Mouse (Mus musculus) MEL (cell line): ENCODE data around the gene Tob2. TPM values are rescaled to one million over a fixed set of nuclear protein-coding genes. Genes with fewer than 3 reads are reported as not detected.
A peak's percentile ranks its signal among the peaks of the same experiment; 100 is the strongest.

ENCODE experiments used
- DNase-seq: peaks from one replicate; pipeline ENCODE4 v3.0.0; 2011; ENCODE audit warnings: low read depth, low spot score
- H3K27ac ChIP-seq: 2 replicates; pipeline ENCODE4 v1.5.1; 2012; ENCODE audit warnings: low read depth, mild to moderate bottlenecking, control low read depth, low read length, moderate library complexity; ENCODE audit not compliant: control insufficient read depth
- H3K27me3 ChIP-seq, 2 experiments: fragments of 150-350 bp in 1 of 2; sonication (generic) in 1 of 2; 2 replicates each; pipeline ENCODE4 v1.6.1; 2012; ENCODE audit warnings: low read length in 2 of 2, mild to moderate bottlenecking in 2 of 2, improper control_type of control experiment in 1 of 2, moderate library complexity in 1 of 2; ENCODE audit not compliant: insufficient read depth in 2 of 2, control insufficient read depth in 1 of 2
- H3K36me3 ChIP-seq, 2 experiments: 2 replicates each; pipeline ENCODE4 v1.6.1; 2012 to 2014; ENCODE audit warnings: low read length in 2 of 2, improper control_type of control experiment in 1 of 2, inconsistent platforms in 1 of 2, mild to moderate bottlenecking in 1 of 2; ENCODE audit not compliant: insufficient read depth in 2 of 2, control insufficient read depth in 1 of 2
- H3K4me1 ChIP-seq, 2 experiments: fragments of 150-350 bp in 1 of 2; sonication (generic) in 1 of 2; 2 replicates each; pipeline ENCODE4 v1.6.1; 2012; ENCODE audit warnings: low read length in 2 of 2, improper control_type of control experiment in 1 of 2, mild to moderate bottlenecking in 1 of 2; ENCODE audit not compliant: insufficient read depth in 2 of 2, control insufficient read depth in 1 of 2
- H3K4me3 ChIP-seq, 2 experiments: fragments of 150-350 bp in 1 of 2; sonication (generic) in 1 of 2; 2 replicates each; pipeline ENCODE4 v1.5.1; 2012; ENCODE audit warnings: low read depth in 2 of 2, low read length in 2 of 2, mild to moderate bottlenecking in 2 of 2, moderate library complexity in 2 of 2, control low read depth in 1 of 2, improper control_type of control experiment in 1 of 2; ENCODE audit not compliant: control insufficient read depth in 1 of 2, insufficient read depth in 1 of 2
- H3K79me2 ChIP-seq: 2 replicates; pipeline ENCODE4 v1.6.1; 2012; ENCODE audit warnings: mild to moderate bottlenecking, low read length, moderate library complexity; ENCODE audit not compliant: control insufficient read depth, poor library complexity, insufficient read depth
- H3K9ac ChIP-seq: 2 replicates; pipeline ENCODE4 v1.6.1; 2012; ENCODE audit warnings: low read depth, mild to moderate bottlenecking, control low read depth, low read length, moderate library complexity; ENCODE audit not compliant: control insufficient read depth, poor library complexity, severe bottlenecking
- H3K9me3 ChIP-seq: fragments of 150-350 bp; sonication (generic); replicated peaks from 2 replicates; pipeline ENCODE4 v1.6.1; 2012; ENCODE audit warnings: mild to moderate bottlenecking, low read length, improper control_type of control experiment, moderate library complexity; ENCODE audit not compliant: insufficient read depth
- CHD1 ChIP-seq: IDR thresholded peaks from 2 replicates; pipeline ENCODE4 v1.6.1; 2012; ENCODE audit warnings: low read depth, mild to moderate bottlenecking, inconsistent platforms, low read length, improper control_type of control experiment
- CHD2 ChIP-seq: IDR thresholded peaks from 2 replicates; pipeline ENCODE4 v1.6.1; 2011; ENCODE audit warnings: low read length, improper control_type of control experiment
- CTCF ChIP-seq, 3 experiments: IDR thresholded peaks in 2 of 3; conservative IDR thresholded peaks in 1 of 3; 2 replicates each; pipeline ENCODE4 v1.5.1; 2011 to 2012; ENCODE audit warnings: low read length in 3 of 3, low read depth in 2 of 3, mild to moderate bottlenecking in 2 of 3, improper control_type of control experiment in 1 of 3, inconsistent platforms in 1 of 3, mixed read lengths in 1 of 3, moderate library complexity in 1 of 3; ENCODE audit not compliant: control insufficient read depth in 1 of 3, insufficient read depth in 1 of 3, poor library complexity in 1 of 3, severe bottlenecking in 1 of 3
- ETS1 ChIP-seq: IDR thresholded peaks from 2 replicates; pipeline ENCODE4 v1.6.1; 2012; ENCODE audit warnings: low read depth, mild to moderate bottlenecking, inconsistent platforms, low read length, improper control_type of control experiment, moderate library complexity
- GABPA ChIP-seq: IDR thresholded peaks from 2 replicates; pipeline ENCODE4 v1.6.1; 2012; ENCODE audit warnings: low read depth, mild to moderate bottlenecking, inconsistent platforms, low read length, improper control_type of control experiment, moderate library complexity
- MAFK ChIP-seq: IDR thresholded peaks from 2 replicates; pipeline ENCODE4 v1.6.1; 2011; ENCODE audit warnings: low read depth, mild to moderate bottlenecking, low read length, improper control_type of control experiment, borderline replicate concordance
- MAZ ChIP-seq: IDR thresholded peaks from 2 replicates; pipeline ENCODE4 v1.6.1; 2012; ENCODE audit warnings: low read depth, mild to moderate bottlenecking, inconsistent platforms, low read length, improper control_type of control experiment
- POLR2AphosphoS2 ChIP-seq: IDR thresholded peaks from 2 replicates; pipeline ENCODE4 v1.6.1; 2011; ENCODE audit warnings: low read length, improper control_type of control experiment
- RAD21 ChIP-seq: IDR thresholded peaks from 2 replicates; pipeline ENCODE4 v1.6.1; 2011; ENCODE audit warnings: mild to moderate bottlenecking, low read depth, low read length, improper control_type of control experiment
- RCOR1 ChIP-seq: IDR thresholded peaks from 2 replicates; pipeline ENCODE4 v1.6.1; 2012; ENCODE audit warnings: low read depth, mild to moderate bottlenecking, inconsistent platforms, low read length, improper control_type of control experiment
- SMC3 ChIP-seq: IDR thresholded peaks from 2 replicates; pipeline ENCODE4 v1.6.1; 2011; ENCODE audit warnings: low read depth, low read length, improper control_type of control experiment
- TBP ChIP-seq: IDR thresholded peaks from 2 replicates; pipeline ENCODE4 v1.8.0; 2011; ENCODE audit warnings: low read depth, low read length, improper control_type of control experiment
- ZMIZ1 ChIP-seq: IDR thresholded peaks from 2 replicates; pipeline ENCODE4 v1.6.1; 2012; ENCODE audit warnings: low read depth, mild to moderate bottlenecking, inconsistent platforms, low read length, improper control_type of control experiment, moderate library complexity
- ZNF384 ChIP-seq: IDR thresholded peaks from 2 replicates; pipeline ENCODE4 v1.6.1; 2012; ENCODE audit warnings: low read depth, mild to moderate bottlenecking, inconsistent platforms, low read length, improper control_type of control experiment
- polyA plus RNA-seq, 2 experiments: library from polyadenylated mRNA; stranded (reverse) in 1 of 2; unstranded in 1 of 2; fragments of >175 nt in 1 of 2; fragments of >200 nt in 1 of 2; gene quantifications; 2 replicates each; pipeline versions ENCODE4 v1.2.1 to v1.2.4; 2012; ENCODE audit warnings: low replicate concordance in 2 of 2, low read depth in 1 of 2; ENCODE audit not compliant: insufficient read length in 2 of 2, insufficient read depth in 1 of 2, missing spikeins in 1 of 2
- total RNA-seq: library from RNA; depleted of rRNA; stranded (reverse); fragments of 300-350 nt; gene quantifications from 2 replicates; pipeline ENCODE4 v1.2.3, GENCODE M21; 2012

Tob2 gene
- total and polyA plus RNA-seq, 3 experiments, result 20.7 to 23.5 TPM; not detected in 1

- H3K27me3 ChIP-seq, result no peaks in the 10 kb centered on the region
- H3K9me3 ChIP-seq, result no peaks in the 10 kb centered on the region
- H3K9ac ChIP-seq, result no peak overlapping the region
- no peak overlapping the region for H3K27ac ChIP-seq
- H3K4me3 ChIP-seq, result no peak overlapping the region
- no peaks in the 10 kb centered on the region for H3K79me2 ChIP-seq
- H3K4me1 ChIP-seq, result peaks cover 11 to 16% of the 10 kb centered on the region in 2 experiments; a peak in 3 of 4 replicates
- TF ChIP-seq RCOR1, result no peak
- no peak for TF ChIP-seq ZNF384
- no peak for TF ChIP-seq CHD2
- TF ChIP-seq ZMIZ1, result no peak
- TF ChIP-seq CTCF (IDR thresholded peaks at IDR 0.05 in 2 of 3, conservative IDR thresholded peaks at IDR 0.05 in 1 of 3; ENCODE audit: control insufficient read depth in 1 of 3, insufficient read depth in 1 of 3, low read depth in 2 of 3, low read length in 3 of 3, poor library complexity in 1 of 3, severe bottlenecking in 1 of 3), result no peak
- TF ChIP-seq MAZ, result no peak
- TF ChIP-seq RAD21, result no peak
- no peak for TF ChIP-seq CHD1
- no peak for TF ChIP-seq POLR2AphosphoS2
- TF ChIP-seq SMC3, result no peak
- TF ChIP-seq, all 39 proteins: peak for 0
- H3K36me3 ChIP-seq, result peaks cover 17 to 22% of the 10 kb centered on the region in 2 experiments
- DNase-seq, result no peak
Measured at GRCm38 (mm10) chr15:81894002-81894401, 35.4 kb upstream of the Tob2 start.

GRCm38 (mm10) chr15:81891822-81892580, 33.4 kb upstream of the Tob2 start:
- peak; percentile 88 for TF ChIP-seq MAFK
- TF ChIP-seq ZMIZ1, result no peak
- peak; percentile 99 for TF ChIP-seq GABPA
- H3K79me2 ChIP-seq, result peaks cover 3% of the 10 kb centered on the region
- no peaks in the 10 kb centered on the region for H3K9me3 ChIP-seq
- H3K4me1 ChIP-seq, result peaks cover 11 to 16% of the 10 kb centered on the region in 2 experiments; a peak in 3 of 4 replicates
- H3K4me3 ChIP-seq, result no peak overlapping the region
- peaks cover 17 to 22% of the 10 kb centered on the region in 2 experiments for H3K36me3 ChIP-seq
- H3K27me3 ChIP-seq, result no peaks in the 10 kb centered on the region
- no peak overlapping the region for H3K9ac ChIP-seq
- peak; percentile 71 for DNase-seq
- peak overlapping the region; percentile 11; the same call in 1 of the 2 replicates for H3K27ac ChIP-seq

- H3K79me2 ChIP-seq, result peaks cover 8% of the 10 kb centered on the region
- no peak for DNase-seq
- 0 out of 2 replicates have a peak, but pooled peaks have one; percentile 9 for TF ChIP-seq ETS1
- TF ChIP-seq TBP, result no peak
- no peaks in the 10 kb centered on the region for H3K9me3 ChIP-seq
- no peak overlapping the region for H3K9ac ChIP-seq
- peak overlapping the region; percentile 27 for H3K27ac ChIP-seq
- peaks cover 11 to 16% of the 10 kb centered on the region in 2 experiments; a peak in 3 of 4 replicates for H3K4me1 ChIP-seq
- H3K27me3 ChIP-seq, result no peaks in the 10 kb centered on the region
- H3K36me3 ChIP-seq, result peaks cover 17 to 22% of the 10 kb centered on the region in 2 experiments
- H3K4me3 ChIP-seq, result no peak overlapping the region
Measured at GRCm38 (mm10) chr15:81891140-81891802, 32.7 kb upstream of the Tob2 start.
